Comparison of ENCODE assay signal across 16 mouse cellular contexts in genomic region chr6:83092416-83093127, GRCm38 (mm10). TPM values are rescaled to one million over a fixed set of nuclear protein-coding genes. Genes with fewer than 3 reads are reported as not detected.
DNase-seq lines count a peak whose midpoint lies in the region; ATAC-seq and TF ChIP-seq lines count a peak whose summit lies in the region.
"Had no signal": no experiment of that assay in that cellular context is flagged by ENCODE, and none has a peak within 500 bp of the region (broad histone marks: within the 10 kb centered on the region; RNA-seq: fewer than 3 reads in every experiment).

No protein-coding gene starts in this region.

- no peak for TF ChIP-seq CTCF in gastrocnemius, adult 2 months (IDR thresholded peaks at IDR 0.05)

- H3K4me2 ChIP-seq in kidney, embryonic 16.5 days (replicated peaks; ENCODE audit: low read depth, low read length) = no peak overlapping the region
- no peak overlapping the region for H3K4me2 ChIP-seq in kidney, embryonic 14.5 days (replicated peaks; ENCODE audit: low read depth, low read length)
- H3K4me2 ChIP-seq: heart, embryonic 11.5 days; hindbrain, embryonic 14.5 days; limb, embryonic 12.5 days; neural tube, embryonic 13.5 days had no signal

- H3K4me1 ChIP-seq in kidney, embryonic 16.5 days (ENCODE audit: insufficient read depth, low read length) = peaks cover 7% of the 10 kb centered on the region
- H3K4me1 ChIP-seq in kidney, embryonic 14.5 days (ENCODE audit: control insufficient read depth, insufficient read depth, low read length) = peaks cover 10% of the 10 kb centered on the region; the same call in 1 of the 2 replicates

- ATAC-seq in kidney, embryonic 16.5 days (ENCODE audit: low FRiP score, low TSS enrichment) = 0 out of 2 replicates have a peak, but pooled peaks have one; percentile 18
- ATAC-seq in kidney, embryonic 14.5 days (ENCODE audit: low FRiP score, low TSS enrichment) = no peak
- ATAC-seq: forebrain, embryonic 14.5 days had no signal

- H3K27me3 ChIP-seq in kidney, embryonic 16.5 days (ENCODE audit: insufficient read depth, low read length) = peaks cover 18% of the 10 kb centered on the region
- H3K27me3 ChIP-seq in kidney, embryonic 14.5 days (ENCODE audit: control insufficient read depth, insufficient read depth, low read length) = peaks cover 12% of the 10 kb centered on the region; the same call in 1 of the 2 replicates

- intact Hi-C loops in gastrocnemius, adult 2 months (cut with DNase I) = no loop called here
- intact Hi-C loops in gastrocnemius, postnatal 36 days (cut with DNase I) = no loop called here

- no peaks in the 10 kb centered on the region for H3K9me3 ChIP-seq in kidney, embryonic 16.5 days (ENCODE audit: low read length)
- no peaks in the 10 kb centered on the region; the same call in 1 of the 2 replicates for H3K9me3 ChIP-seq in kidney, embryonic 14.5 days (ENCODE audit: control insufficient read depth, low read length)
- H3K9me3 ChIP-seq: neural tube, embryonic 13.5 days had no signal

- no peak overlapping the region for H3K9ac ChIP-seq in kidney, embryonic 16.5 days (replicated peaks; ENCODE audit: low read length)
- H3K9ac ChIP-seq in kidney, embryonic 14.5 days (ENCODE audit: low read depth, low read length) = no peak overlapping the region
- H3K9ac ChIP-seq: hindbrain, embryonic 14.5 days; limb, embryonic 12.5 days; neural tube, embryonic 13.5 days had no signal

- 25% methylated on average over 6 of the region's 6 CpGs for WGBS in kidney, embryonic 16.5 days
- 35% methylated on average over 6 of the region's 6 CpGs for WGBS in kidney, embryonic 14.5 days

- H3K27ac ChIP-seq in gastrocnemius, adult 2 months = no peak overlapping the region
- peak overlapping the region; percentile 26 for H3K27ac ChIP-seq in kidney, embryonic 16.5 days (ENCODE audit: low read length)
- H3K27ac ChIP-seq in kidney, embryonic 14.5 days (ENCODE audit: low read depth, low read length) = no peak overlapping the region
- H3K27ac ChIP-seq: hindbrain, embryonic 14.5 days; limb, embryonic 12.5 days; neural tube, embryonic 13.5 days had no signal

- H3K4me3 ChIP-seq in gastrocnemius, adult 2 months = no peak overlapping the region
- no peak overlapping the region for H3K4me3 ChIP-seq in kidney, embryonic 16.5 days (ENCODE audit: low read length)
- no peak overlapping the region for H3K4me3 ChIP-seq in kidney, embryonic 14.5 days (ENCODE audit: low read length)
- H3K4me3 ChIP-seq: limb, embryonic 12.5 days; neural tube, embryonic 13.5 days had no signal

- peak; percentile 11 for DNase-seq in gastrocnemius, adult 2 months
- no peak for DNase-seq in gastrocnemius, postnatal 36 days
- DNase-seq in 416B (ENCODE audit: low read depth) = peak; percentile 26
- DNase-seq in kidney, postnatal 25 days = peak; percentile 51 to 65
- no peak for DNase-seq in thymus, adult 18-20 months
- DNase-seq: cerebellum, adult 2 months; embryo, embryonic 11 days; spleen, adult 18-20 months had no signal

- no peaks in the 10 kb centered on the region for H3K36me3 ChIP-seq in kidney, embryonic 16.5 days (ENCODE audit: insufficient read depth, low read length)
- no peaks in the 10 kb centered on the region for H3K36me3 ChIP-seq in kidney, embryonic 14.5 days (ENCODE audit: control insufficient read depth, insufficient read depth, low read length)
- H3K36me3 ChIP-seq: limb, embryonic 12.5 days; neural tube, embryonic 13.5 days had no signal

RNA-seq across cellular contexts. Expression of gene Lbx2, which starts 6.4 kb away (rescaled TPM):
- total RNA-seq in gastrocnemius, adult 2 months (2021) = under 1 TPM in 1 of 2 experiments, not detected in 1; 0.31 TPM
- total RNA-seq in gastrocnemius, postnatal 36 days (2021) = under 1 TPM in 1 of 2 experiments, not detected in 1; 0.56 TPM
- 8.6 TPM in 2 replicates for polyA plus RNA-seq in kidney, embryonic 16.5 days (2015; fragmentation: Nextera tagmentation; extraction: Ambion mirVana)
- 8.3 and 8.8 TPM in 2 replicates for polyA plus RNA-seq in kidney, embryonic 14.5 days (2014; fragmentation: Nextera tagmentation; extraction: Ambion mirVana)
- total RNA-seq: midbrain, postnatal 0 days had no signal
- polyA plus RNA-seq: forebrain, embryonic 14.5 days; hindbrain, embryonic 14.5 days; neural tube, embryonic 13.5 days had no signal

RNA-seq across cellular contexts. Expression of gene Ccdc142, which starts 8.8 kb away (rescaled TPM):
- total RNA-seq in gastrocnemius, adult 2 months (2021) = under 1 TPM; 0.61 to 0.70 TPM
- total RNA-seq in gastrocnemius, postnatal 36 days (2021) = 1 to 10 TPM; 1.2 to 3.1 TPM
- 3.5 and 3.9 TPM in 2 replicates for polyA plus RNA-seq in kidney, embryonic 16.5 days (2015; fragmentation: Nextera tagmentation; extraction: Ambion mirVana)
- polyA plus RNA-seq in kidney, embryonic 14.5 days (2014; fragmentation: Nextera tagmentation; extraction: Ambion mirVana) = 1.6 and 2.4 TPM in 2 replicates

RNA-seq across cellular contexts. Expression of gene Gm42688, which starts 8.8 kb away (rescaled TPM):
- 1 to 10 TPM; 1.0 to 1.2 TPM for total RNA-seq in gastrocnemius, adult 2 months (2021)
- 1 to 10 TPM in 1 of 2 experiments, under 1 TPM in 1; 0.69 to 1.0 TPM for total RNA-seq in gastrocnemius, postnatal 36 days (2021)
- polyA plus RNA-seq in kidney, embryonic 16.5 days (2015; fragmentation: Nextera tagmentation; extraction: Ambion mirVana) = 2.8 and 3.3 TPM in 2 replicates
- 2.4 and 3.5 TPM in 2 replicates for polyA plus RNA-seq in kidney, embryonic 14.5 days (2014; fragmentation: Nextera tagmentation; extraction: Ambion mirVana)

RNA-seq across cellular contexts. Expression of gene Pcgf1, which starts 14.9 kb away (rescaled TPM):
- 1 to 10 TPM; 8.2 to 8.7 TPM for total RNA-seq in gastrocnemius, adult 2 months (2021)
- total RNA-seq in gastrocnemius, postnatal 36 days (2021) = 1 to 10 TPM; 4.5 to 7.4 TPM
- 43.1 and 44.5 TPM in 2 replicates for polyA plus RNA-seq in kidney, embryonic 16.5 days (2015; fragmentation: Nextera tagmentation; extraction: Ambion mirVana)
- 36.7 and 51.2 TPM in 2 replicates for polyA plus RNA-seq in kidney, embryonic 14.5 days (2014; fragmentation: Nextera tagmentation; extraction: Ambion mirVana)

RNA-seq across cellular contexts. Expression of gene Mrpl53, which starts 16.3 kb away (rescaled TPM):
- 100 to 1,000 TPM in 1 of 2 experiments, 10 to 100 TPM in 1; 94.7 to 121 TPM for total RNA-seq in gastrocnemius, adult 2 months (2021)
- 100 to 1,000 TPM in 1 of 2 experiments, 10 to 100 TPM in 1; 91.0 to 103 TPM for total RNA-seq in gastrocnemius, postnatal 36 days (2021)
- polyA plus RNA-seq in kidney, embryonic 16.5 days (2015; fragmentation: Nextera tagmentation; extraction: Ambion mirVana) = 131 and 143 TPM in 2 replicates
- 139 and 169 TPM in 2 replicates for polyA plus RNA-seq in kidney, embryonic 14.5 days (2014; fragmentation: Nextera tagmentation; extraction: Ambion mirVana)

Comparison
In these comparisons a context has a peak if more than half of its experiments do, and no peak if none do; other contexts are left out.
1. DNase-seq: peak in gastrocnemius, adult 2 months (single experiment), 416B (single experiment) and kidney, postnatal 25 days (2 of 2); none in gastrocnemius, postnatal 36 days (0 of 2) and thymus, adult 18-20 months (0 of 2).